Mouse (Mus musculus): Measurements from ENCODE around the gene Ubald1. TPM values are rescaled to one million over a fixed set of nuclear protein-coding genes. Genes with fewer than 3 reads are reported as not detected.

The Ubald1 gene
- total RNA-seq, 2 experiments from 2014 or later = 26.1 to 27.0 TPM

Other genes with a start within 250 kb of the Ubald1 start
- 1 to 10 TPM; 4.6 to 4.8 TPM for gene Vasn, start 240.4 kb downstream of the Ubald1 start, total RNA-seq (2021)
- 10 to 100 TPM; 91.1 to 93.8 TPM for gene Dnaja3, start 240.3 kb downstream of the Ubald1 start, total RNA-seq (2021)
- 10 to 100 TPM; 12.9 to 19.0 TPM for gene Coro7, start 200.5 kb downstream of the Ubald1 start, total RNA-seq (2021)
- gene Nmral1, start 161.0 kb downstream of the Ubald1 start, total RNA-seq (2021) = 1 to 10 TPM; 1.7 to 3.8 TPM
- 10 to 100 TPM; 31.3 to 34.5 TPM for gene Hmox2, start 154.0 kb downstream of the Ubald1 start, total RNA-seq (2021)
- gene Cdip1, start 90.0 kb downstream of the Ubald1 start, total RNA-seq (2021) = 10 to 100 TPM; 70.1 to 76.9 TPM
- gene 4930562C15Rik, start 44.9 kb downstream of the Ubald1 start, total RNA-seq (2021) = not detected
- gene Mgrn1, start 5.9 kb upstream of the Ubald1 start, total RNA-seq (2021) = 10 to 100 TPM; 51.5 to 55.2 TPM
- 10 to 100 TPM; 11.2 to 18.2 TPM for gene Nudt16l1, start 58.4 kb upstream of the Ubald1 start, total RNA-seq (2021)
- gene Anks3, start 83.9 kb upstream of the Ubald1 start, total RNA-seq (2021) = 10 to 100 TPM; 11.1 to 12.0 TPM
- not detected for gene Sept12, start 117.5 kb upstream of the Ubald1 start, total RNA-seq (2021)
- not detected for gene Smim22, start 127.0 kb upstream of the Ubald1 start, total RNA-seq (2021)
- 1 to 10 TPM; 7.8 to 9.3 TPM for gene Rogdi, start 133.2 kb upstream of the Ubald1 start, total RNA-seq (2021)
- 10 to 100 TPM; 31.2 to 31.8 TPM for gene Glyr1, start 169.5 kb upstream of the Ubald1 start, total RNA-seq (2021)
- 10 to 100 TPM; 21.5 to 23.4 TPM for gene Ubn1, start 169.7 kb upstream of the Ubald1 start, total RNA-seq (2021)

Measured in gastrocnemius, postnatal 25 days (tissue).